In the genomic region with DNA sequence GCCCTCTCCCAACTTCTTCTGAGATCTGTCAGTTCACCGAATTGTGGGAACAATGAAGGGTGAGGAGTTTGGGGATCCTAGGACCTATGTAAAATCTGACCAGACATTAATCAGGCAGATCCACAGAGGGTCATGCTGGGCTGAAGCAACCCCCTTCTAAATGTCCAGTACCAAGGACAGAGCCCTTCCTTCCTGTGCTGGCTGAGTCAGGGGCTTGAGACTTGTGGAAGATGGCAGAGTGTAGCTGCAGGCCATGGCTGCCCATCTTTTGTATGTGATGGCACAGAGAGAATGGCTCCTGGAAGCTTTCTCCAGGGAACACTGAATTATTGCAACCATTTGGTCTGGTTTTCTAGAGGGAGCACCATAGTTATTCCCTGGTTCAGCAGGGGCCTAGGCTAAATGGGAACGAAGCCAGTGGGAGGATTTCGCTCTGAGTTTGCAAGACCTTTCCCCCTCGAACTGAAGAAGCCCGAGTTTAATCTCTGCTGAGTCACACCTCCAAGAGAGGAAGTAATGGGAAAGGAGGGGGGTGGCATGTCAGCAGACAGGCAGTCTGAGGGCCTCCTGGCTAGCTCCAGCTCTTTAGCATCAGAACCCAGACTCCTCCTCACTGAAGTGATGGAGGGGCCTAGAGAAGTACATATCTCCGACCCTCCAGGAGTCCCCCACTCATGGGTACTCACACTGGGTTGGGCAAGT, we compare ENCODE assay signal across 18 mouse cellular contexts. TPM values are rescaled to one million over a fixed set of nuclear protein-coding genes. Genes with fewer than 3 reads are reported as not detected.
DNase-seq lines count a peak whose midpoint lies in the region; ATAC-seq lines count a peak whose summit lies in the region.
"Had no signal": no experiment of that assay in that cellular context is flagged by ENCODE, and none has a peak within 500 bp of the region (broad histone marks: within the 10 kb centered on the region; RNA-seq: fewer than 3 reads in every experiment).

No protein-coding gene starts in this region.

- no peak overlapping the region for H3K4me3 ChIP-seq in midbrain, embryonic 10.5 days
- H3K4me3 ChIP-seq in midbrain, embryonic 14.5 days (replicated peaks; ENCODE audit: low read depth, low read length) = no peak overlapping the region
- H3K4me3 ChIP-seq in hindbrain, embryonic 11.5 days (ENCODE audit: low read depth, low read length) = no peak overlapping the region
- H3K4me3 ChIP-seq: forebrain, embryonic 15.5 days; gastrocnemius, adult 2 months; limb, embryonic 12.5 days had no signal

- H3K9me3 ChIP-seq in midbrain, embryonic 10.5 days (replicated peaks) = no peaks in the 10 kb centered on the region
- H3K9me3 ChIP-seq in midbrain, embryonic 14.5 days (ENCODE audit: control insufficient read depth, low read length) = no peaks in the 10 kb centered on the region
- H3K9me3 ChIP-seq in hindbrain, embryonic 11.5 days (ENCODE audit: control insufficient read depth, low read length) = no peaks in the 10 kb centered on the region
- H3K9me3 ChIP-seq: forebrain, embryonic 15.5 days; limb, embryonic 12.5 days had no signal

- H3K9ac ChIP-seq in midbrain, embryonic 14.5 days (replicated peaks; ENCODE audit: low read length) = no peak overlapping the region
- no peak overlapping the region for H3K9ac ChIP-seq in hindbrain, embryonic 11.5 days (ENCODE audit: low read depth, low read length)
- H3K9ac ChIP-seq: forebrain, embryonic 15.5 days; limb, embryonic 12.5 days had no signal

- peaks cover 50% of the 10 kb centered on the region for H3K4me1 ChIP-seq in midbrain, embryonic 10.5 days
- peaks cover 25% of the 10 kb centered on the region for H3K4me1 ChIP-seq in midbrain, embryonic 14.5 days (ENCODE audit: control insufficient read depth, insufficient read depth, low read length)
- peaks cover 11% of the 10 kb centered on the region for H3K4me1 ChIP-seq in hindbrain, embryonic 11.5 days (replicated peaks; ENCODE audit: control insufficient read depth, insufficient read depth, low read length)

- DNase-seq in embryo, embryonic 10 days (ENCODE audit: low spot score) = peak; percentile 47
- DNase-seq in embryo, embryonic 9.5 days (ENCODE audit: extremely low spot score) = no peak
- no peak for DNase-seq in midbrain, embryonic 10.5 days (ENCODE audit: low spot score)
- DNase-seq in midbrain, embryonic 14.5 days = no peak
- peak; percentile 47 for DNase-seq in embryo, embryonic 11 days
- DNase-seq in retina, embryonic 14.5 days (ENCODE audit: low spot score) = no peak
- no peak for DNase-seq in hindbrain, embryonic 11.5 days (ENCODE audit: low spot score)
- DNase-seq: adrenal gland, adult 2 months; cerebellum, adult 9-10 months; gastrocnemius, adult 2 months; kidney, adult 2 months; retina, postnatal 1 day; thymus, adult 2 months had no signal

- H3K27me3 ChIP-seq in midbrain, embryonic 10.5 days (ENCODE audit: low read depth, poor library complexity, severe bottlenecking) = 0 out of 2 replicates have a peak, but pooled peaks cover 7% of the 10 kb centered on the region
- no peaks in the 10 kb centered on the region for H3K27me3 ChIP-seq in midbrain, embryonic 14.5 days (ENCODE audit: control insufficient read depth, insufficient read depth, low read length)
- H3K27me3 ChIP-seq in hindbrain, embryonic 11.5 days (ENCODE audit: control insufficient read depth, insufficient read depth, low read length) = 0 out of 2 replicates have a peak, but pooled peaks cover 2% of the 10 kb centered on the region
- H3K27me3 ChIP-seq: forebrain, embryonic 15.5 days; limb, embryonic 12.5 days had no signal

- no peak overlapping the region for H3K4me2 ChIP-seq in midbrain, embryonic 14.5 days (ENCODE audit: low read length)
- H3K4me2 ChIP-seq in hindbrain, embryonic 11.5 days (replicated peaks; ENCODE audit: low read depth, low read length) = no peak overlapping the region
- H3K4me2 ChIP-seq: forebrain, embryonic 15.5 days; limb, embryonic 12.5 days had no signal

- WGBS in midbrain, embryonic 10.5 days = 56% methylated on average over 6 of the region's 6 CpGs
- 47% methylated on average over 6 of the region's 6 CpGs for WGBS in midbrain, embryonic 14.5 days
- WGBS in hindbrain, embryonic 11.5 days = 61% methylated on average over 6 of the region's 6 CpGs

- no peak for ATAC-seq in midbrain, embryonic 14.5 days (ENCODE audit: low FRiP score, low TSS enrichment)
- ATAC-seq in hindbrain, embryonic 11.5 days (ENCODE audit: low FRiP score) = no peak
- ATAC-seq in inflammation-experienced regulatory T-cells, adult 6 months = no peak
- ATAC-seq: hindbrain, postnatal 0 days had no signal

- H3K27ac ChIP-seq in midbrain, embryonic 10.5 days (replicated peaks) = peak overlapping the region; percentile 30; the same call in 1 of the 2 replicates
- no peak overlapping the region for H3K27ac ChIP-seq in midbrain, embryonic 14.5 days (replicated peaks; ENCODE audit: low read depth, low read length)
- no peak overlapping the region for H3K27ac ChIP-seq in hindbrain, embryonic 11.5 days (ENCODE audit: low read depth, low read length)
- H3K27ac ChIP-seq: forebrain, embryonic 15.5 days; gastrocnemius, adult 2 months; hindbrain, postnatal 0 days; limb, embryonic 12.5 days; macrophage had no signal

- no peaks in the 10 kb centered on the region for H3K36me3 ChIP-seq in midbrain, embryonic 10.5 days
- H3K36me3 ChIP-seq in midbrain, embryonic 14.5 days (ENCODE audit: control insufficient read depth, insufficient read depth, low read length) = no peaks in the 10 kb centered on the region
- H3K36me3 ChIP-seq in hindbrain, embryonic 11.5 days (ENCODE audit: control insufficient read depth, insufficient read depth, low read length) = no peaks in the 10 kb centered on the region
- H3K36me3 ChIP-seq: forebrain, embryonic 15.5 days; limb, embryonic 12.5 days had no signal

RNA-seq across cellular contexts. Expression of a gene that starts 26.3 kb away (rescaled TPM):
- polyA plus RNA-seq in midbrain, embryonic 10.5 days (2016; fragmentation: Nextera tagmentation; extraction: Ambion mirVana) = 3.8 and 5.4 TPM in 2 replicates
- polyA plus RNA-seq in midbrain, embryonic 14.5 days (2014; fragmentation: Nextera tagmentation; extraction: Ambion mirVana) = 20.7 and 20.9 TPM in 2 replicates
- 3.5 and 3.6 TPM in 2 replicates for polyA plus RNA-seq in hindbrain, embryonic 11.5 days (2014; fragmentation: Nextera tagmentation; extraction: Ambion mirVana)
- 1 to 10 TPM in 2 of 3 experiments, under 1 TPM in 1; 0.58 to 1.1 (median 1.0) TPM for polyA plus RNA-seq in inflammation-experienced regulatory T-cells, adult 6 months (2017; shearing (Covaris generic))

RNA-seq across cellular contexts. Expression of a gene that starts 43.9 kb away (rescaled TPM):
- polyA plus RNA-seq in midbrain, embryonic 10.5 days (2016; fragmentation: Nextera tagmentation; extraction: Ambion mirVana) = 36.6 and 39.0 TPM in 2 replicates
- polyA plus RNA-seq in midbrain, embryonic 14.5 days (2014; fragmentation: Nextera tagmentation; extraction: Ambion mirVana) = 32.5 and 33.5 TPM in 2 replicates
- polyA plus RNA-seq in hindbrain, embryonic 11.5 days (2014; fragmentation: Nextera tagmentation; extraction: Ambion mirVana) = 32.0 and 37.1 TPM in 2 replicates
- 10 to 100 TPM; 28.4 to 30.8 (median 30.0) TPM for polyA plus RNA-seq in inflammation-experienced regulatory T-cells, adult 6 months (2017; shearing (Covaris generic))

RNA-seq across cellular contexts. Expression of a gene that starts 49.5 kb away (rescaled TPM):
- 123 and 127 TPM in 2 replicates for polyA plus RNA-seq in midbrain, embryonic 10.5 days (2016; fragmentation: Nextera tagmentation; extraction: Ambion mirVana)
- polyA plus RNA-seq in midbrain, embryonic 14.5 days (2014; fragmentation: Nextera tagmentation; extraction: Ambion mirVana) = 89.4 and 97.5 TPM in 2 replicates
- 123 and 126 TPM in 2 replicates for polyA plus RNA-seq in hindbrain, embryonic 11.5 days (2014; fragmentation: Nextera tagmentation; extraction: Ambion mirVana)
- polyA plus RNA-seq in inflammation-experienced regulatory T-cells, adult 6 months (2017; shearing (Covaris generic)) = 10 to 100 TPM; 56.4 to 70.1 (median 67.4) TPM

Comparison
In these comparisons a context has a peak if more than half of its experiments do, and no peak if none do; other contexts are left out.
1. DNase-seq: peak in embryo, embryonic 10 days (single experiment) and embryo, embryonic 11 days (single experiment); none in embryo, embryonic 9.5 days (single experiment), midbrain, embryonic 10.5 days (single experiment), midbrain, embryonic 14.5 days (single experiment), retina, embryonic 14.5 days (single experiment) and hindbrain, embryonic 11.5 days (single experiment).